Mouse (Mus musculus) ZHBTc4 (cell line): ENCODE data around the gene Gm21820.
"Not testable (repeated sequence)": the region's sequence is repeated elsewhere in the genome, so short reads cannot be mapped to it uniquely, and the experiment has no call there.

Source experiments
- DNase-seq: peaks from one replicate; pipeline ENCODE4 v3.0.0-alpha.2; 2011; ENCODE audit warnings: low read depth, low spot score

Gm21820 gene

GRCm38 (mm10) chrY:5249341-5249740 is at the start of gene Gm21820:
Gene Gm21820, minus strand, starts transcription at chrY:5249441.
- DNase-seq: not testable (repeated sequence)
